In genomic region chr2:167112737-167113136, GRCm38 (mm10) we compare ENCODE assay signal across 8 mouse cellular contexts. TPM values are rescaled to one million over a fixed set of nuclear protein-coding genes. Genes with fewer than 3 reads are reported as not detected.
DNase-seq lines count a peak whose midpoint lies in the region; ATAC-seq lines count a peak whose summit lies in the region.

No protein-coding gene starts in this region.

- peak; percentile 59 for ATAC-seq in frontal cortex, adult (ENCODE audit: low TSS enrichment)
- no peak for ATAC-seq in activated CD4-positive, CD25-positive, alpha-beta regulatory T cell, adult 4 months

- peak; percentile 85 for DNase-seq in adipocyte (ENCODE audit: low spot score)
- DNase-seq in cerebellum, postnatal 10 days: peak; percentile 86 to 89
- peak; percentile 93 for DNase-seq in hindlimb bud, embryonic 11.5 days (ENCODE audit: extremely low spot score, low read depth, low spot score)
- peak; percentile 45 for DNase-seq in left cerebral cortex, adult 11 months (ENCODE audit: low spot score)
- DNase-seq in mesoderm, embryonic 11.5 days (ENCODE audit: low read depth, low spot score): peak; percentile 84
- peak; percentile 84 for DNase-seq in right cerebral cortex, postnatal 4 days

RNA-seq across cellular contexts. Expression of gene Znfx1, which starts 49.9 kb away (rescaled TPM):
- 10 to 100 TPM; 18.5 to 26.0 TPM for polyA plus RNA-seq in activated CD4-positive, CD25-positive, alpha-beta regulatory T cell, adult 4 months (2017; shearing (Covaris generic))
